Mouse (Mus musculus) cerebellum, postnatal 36 days (tissue): ENCODE data around the gene Mrps18b.

Source experiments
- DNase-seq, 2 experiments: peaks; one replicate each; pipeline ENCODE4 v3.0.0; 2021 to 2022; ENCODE audit warnings: mixed read lengths in 2 of 2

The Mrps18b gene

DNA sequence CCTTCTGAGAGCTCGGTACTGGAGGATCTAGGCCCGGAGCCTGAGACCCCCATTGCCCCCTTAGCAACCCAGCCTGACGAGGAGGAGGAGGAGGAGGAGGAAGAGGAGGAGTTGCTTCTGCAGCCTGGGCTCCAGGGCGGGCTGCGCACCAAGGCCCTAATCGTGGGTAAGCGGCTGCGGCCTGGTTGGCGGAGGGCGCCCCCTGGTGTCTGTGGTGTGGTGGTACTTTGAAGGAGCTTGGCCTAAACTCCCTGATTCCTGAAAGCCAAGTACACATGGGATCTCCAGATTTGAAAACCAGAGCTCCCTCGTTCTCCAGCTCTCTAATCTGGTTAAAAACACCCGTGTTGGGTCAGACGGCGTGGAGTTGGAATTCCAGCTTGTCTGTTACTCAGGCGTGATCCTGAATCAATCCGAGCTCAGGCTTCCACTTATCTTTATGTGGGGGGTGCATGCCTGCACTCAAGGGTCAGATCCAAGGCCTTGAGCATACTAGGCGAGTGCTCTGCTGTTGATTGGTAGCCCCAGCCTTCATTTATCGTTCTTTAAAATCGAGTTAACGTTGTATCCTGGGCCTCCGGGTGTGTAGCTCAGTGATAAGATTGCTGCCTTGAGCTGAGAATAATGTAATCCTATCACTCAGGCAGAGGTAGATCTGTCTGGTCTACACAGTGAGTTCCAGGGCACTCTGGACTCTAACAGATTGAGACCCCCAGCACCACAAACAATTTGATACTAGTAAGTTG, 42.2 kb downstream of the Mrps18b start:
- DNase-seq: peak; percentile 93

DNA sequence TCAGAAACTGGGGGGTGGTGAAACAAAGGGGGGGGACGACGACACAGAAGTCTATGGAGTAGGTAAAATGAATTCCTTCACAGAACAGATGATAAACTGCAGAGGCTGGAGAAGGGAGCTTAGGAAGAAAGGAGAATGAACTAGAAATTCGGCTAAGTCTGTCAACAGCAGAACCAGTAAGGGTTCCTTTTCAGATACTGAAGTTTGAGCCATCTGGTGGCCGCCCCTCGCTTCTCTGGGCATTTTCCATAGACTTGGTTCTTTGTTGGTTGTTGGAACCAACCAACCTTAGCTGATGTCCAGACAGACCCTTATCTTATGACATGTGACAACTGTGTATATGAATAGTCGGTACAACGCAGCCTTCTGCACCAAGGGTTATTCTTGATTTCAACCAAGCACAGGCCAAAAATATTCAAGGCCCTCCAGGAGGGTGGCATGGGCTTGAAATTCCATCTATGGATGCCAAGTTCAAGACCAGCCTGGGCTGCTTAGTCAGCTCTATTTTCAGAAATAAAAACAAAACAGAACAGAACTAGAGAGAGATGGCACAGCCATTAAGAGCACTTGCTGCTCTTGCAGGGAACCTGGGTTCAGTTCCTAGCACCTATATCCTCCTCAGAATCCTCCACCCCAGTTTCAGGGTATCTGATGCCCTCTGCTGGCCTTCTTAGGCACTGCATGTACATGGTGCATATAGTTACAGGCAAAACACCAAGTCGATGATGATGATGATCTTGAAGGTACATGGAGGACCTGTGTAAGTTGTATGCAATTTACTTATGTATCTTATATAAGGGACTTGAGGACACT, 45.1 kb downstream of the Mrps18b start:
- no peak for DNase-seq

DNA sequence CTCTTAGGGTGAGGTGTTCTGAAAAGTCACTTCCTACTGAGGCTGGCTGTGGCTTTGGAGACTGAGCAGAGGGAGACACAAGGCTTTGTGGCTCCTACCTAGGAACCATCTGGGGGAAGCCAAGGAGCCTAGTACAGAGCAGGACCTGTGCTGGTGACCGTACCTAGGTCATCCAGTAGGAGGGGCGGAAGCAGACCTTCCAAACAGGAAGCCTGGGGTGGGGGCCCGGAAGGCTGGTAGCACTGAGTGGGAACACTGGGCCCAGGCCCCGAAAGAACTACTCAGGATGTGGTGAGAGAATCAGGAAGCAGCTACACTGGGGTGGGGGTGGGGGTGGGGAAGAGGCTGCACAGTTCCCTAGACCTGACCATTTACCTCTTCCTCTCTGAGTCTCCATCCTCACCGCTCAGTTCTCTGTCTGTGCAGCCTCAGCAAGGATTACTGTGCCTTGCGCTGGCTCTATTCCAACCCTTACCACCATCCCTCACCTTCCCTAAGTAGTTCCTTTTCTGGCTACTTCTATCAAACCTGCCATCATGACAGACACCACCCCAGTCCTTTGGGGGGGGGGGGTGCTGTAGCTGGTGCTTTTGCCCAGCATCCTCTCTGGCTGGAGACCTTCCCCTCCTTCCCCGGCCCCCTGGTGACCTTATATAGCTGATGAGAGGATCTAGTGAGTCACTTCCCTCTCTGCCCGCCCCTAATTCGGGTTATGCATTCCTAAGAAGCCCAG, 45.9 kb downstream of the Mrps18b start:
- no peak for DNase-seq

DNA sequence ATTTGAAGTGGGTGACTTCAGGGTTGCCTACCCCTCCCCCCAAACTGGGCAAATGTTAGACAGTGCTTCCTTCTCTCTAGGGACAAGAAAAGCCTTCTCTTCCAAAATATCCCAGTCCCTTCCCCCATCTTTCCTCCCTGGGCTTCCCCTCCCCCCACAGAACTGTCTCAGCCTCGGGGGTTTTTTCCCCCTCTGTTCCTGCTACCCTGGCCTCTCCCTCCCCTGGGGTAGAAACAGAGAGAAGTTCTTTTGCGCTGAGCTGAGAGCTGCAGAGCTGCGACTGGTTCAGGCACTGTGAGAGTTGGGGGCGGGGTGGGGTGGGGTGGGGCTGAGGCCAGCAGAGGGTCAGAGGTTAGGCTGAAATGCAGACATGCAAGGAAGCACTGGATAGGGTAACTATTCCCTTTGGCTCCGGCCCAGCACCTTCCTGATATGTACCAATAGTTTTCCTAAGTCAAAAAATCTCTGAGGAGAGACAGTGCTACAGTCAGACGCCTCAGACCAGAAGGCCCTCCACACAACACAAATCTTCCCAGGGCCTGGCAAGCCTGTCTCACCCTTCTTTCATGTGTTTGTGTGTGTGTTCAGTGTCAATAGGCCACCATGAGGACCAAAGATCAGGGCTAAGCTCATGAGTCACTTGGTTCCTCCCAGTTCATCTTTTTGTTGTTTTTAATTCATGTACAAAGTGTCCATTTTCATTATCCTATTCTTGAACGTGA, 46.7 kb downstream of the Mrps18b start:
- no peak for DNase-seq

DNA sequence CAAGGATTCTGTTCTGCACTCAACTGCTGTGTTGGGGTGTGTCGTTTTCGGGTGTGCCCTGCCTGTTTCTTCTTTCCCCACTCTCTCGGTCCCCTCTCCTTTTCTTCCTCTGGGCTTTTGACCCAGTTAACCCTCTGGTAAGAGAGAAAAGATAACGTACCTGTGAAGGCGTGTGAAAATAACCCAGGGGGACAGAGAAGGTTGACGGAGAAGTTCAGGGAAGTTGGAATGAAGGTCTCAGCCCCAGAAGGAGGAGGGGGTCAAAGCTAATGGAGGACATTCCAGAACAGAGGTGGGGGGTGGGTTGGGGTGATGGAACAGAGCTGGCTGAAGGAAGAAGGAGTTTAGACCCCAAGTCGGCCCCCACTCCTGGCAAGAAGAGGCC, 47.2 kb downstream of the Mrps18b start:
- no peak for DNase-seq

DNA sequence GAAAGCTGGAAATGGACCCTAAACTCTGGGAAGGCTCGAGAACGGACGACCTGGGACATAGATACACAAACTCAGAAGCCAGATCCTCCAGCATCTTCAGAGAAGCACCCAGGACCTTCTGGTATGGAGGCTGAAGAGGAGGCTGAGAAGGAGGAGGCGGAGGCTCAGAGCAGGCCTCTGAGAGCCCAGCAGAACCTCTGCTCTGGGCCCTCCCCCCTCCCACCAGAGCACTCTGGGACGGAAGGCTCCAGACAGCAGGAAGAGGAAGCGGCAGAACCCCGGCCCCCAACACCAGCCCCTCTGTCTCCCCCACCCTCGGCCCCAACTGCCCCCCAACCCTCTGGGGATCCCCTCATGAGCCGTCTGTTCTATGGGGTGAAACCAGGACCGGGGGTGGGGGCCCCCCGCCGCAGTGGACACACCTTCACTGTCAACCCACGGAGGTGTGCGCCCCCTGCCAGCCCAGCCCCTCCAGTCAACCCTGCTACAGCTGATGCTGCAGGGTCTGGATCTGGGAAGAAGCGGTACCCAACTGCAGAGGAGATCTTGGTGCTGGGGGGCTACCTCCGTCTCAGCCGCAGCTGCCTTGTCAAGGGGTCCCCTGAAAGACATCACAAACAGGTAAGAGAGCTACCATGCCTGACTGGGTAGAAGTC, 47.9 kb downstream of the Mrps18b start:
- DNase-seq: no peak

DNA sequence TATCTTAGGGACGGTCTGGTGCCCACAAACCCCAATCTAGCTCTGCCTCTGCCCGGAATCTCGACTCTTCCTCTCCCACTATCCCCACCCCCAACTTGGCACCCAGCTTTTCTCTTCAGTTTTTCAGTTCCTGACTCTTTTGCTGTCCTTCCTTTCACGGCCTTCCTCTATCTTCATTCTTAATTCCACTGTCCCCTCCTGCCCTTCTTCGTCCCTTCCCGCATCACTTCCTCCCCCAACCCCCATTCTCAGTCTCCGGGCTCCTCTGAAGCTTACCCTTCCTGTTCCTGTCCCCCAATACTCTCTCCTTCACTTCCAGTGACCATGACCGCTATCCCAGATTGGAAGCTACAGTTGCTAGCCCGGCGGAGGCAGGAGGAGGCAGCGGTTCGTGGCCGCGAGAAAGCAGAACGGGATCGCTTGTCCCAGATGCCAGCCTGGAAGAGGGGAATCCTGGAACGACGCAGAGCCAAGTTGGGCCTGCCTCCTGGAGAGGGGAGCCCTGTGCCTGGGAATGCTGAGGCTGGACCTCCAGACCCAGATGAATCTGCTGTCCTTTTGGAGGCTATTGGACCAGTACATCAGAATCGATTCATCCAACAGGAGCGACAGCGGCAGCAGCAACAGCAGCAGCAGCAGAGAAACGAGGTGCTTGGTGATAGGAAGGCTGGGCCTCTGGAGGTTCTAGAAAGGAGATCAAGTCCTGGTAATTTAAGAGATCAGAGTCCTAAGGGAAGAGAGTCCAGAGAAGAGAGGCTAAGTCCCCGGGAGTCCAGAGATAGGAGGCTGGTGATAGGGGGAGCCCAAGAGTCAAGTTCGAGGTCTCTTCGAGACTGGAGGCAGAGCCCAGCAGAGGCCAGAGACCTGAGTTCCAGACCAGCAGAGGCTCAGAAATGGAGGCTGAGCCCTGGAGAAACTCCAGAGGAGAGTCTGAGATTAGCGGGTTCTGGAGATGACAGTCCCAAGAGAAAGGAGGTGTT, 49.0 kb downstream of the Mrps18b start:
- no peak for DNase-seq

DNA sequence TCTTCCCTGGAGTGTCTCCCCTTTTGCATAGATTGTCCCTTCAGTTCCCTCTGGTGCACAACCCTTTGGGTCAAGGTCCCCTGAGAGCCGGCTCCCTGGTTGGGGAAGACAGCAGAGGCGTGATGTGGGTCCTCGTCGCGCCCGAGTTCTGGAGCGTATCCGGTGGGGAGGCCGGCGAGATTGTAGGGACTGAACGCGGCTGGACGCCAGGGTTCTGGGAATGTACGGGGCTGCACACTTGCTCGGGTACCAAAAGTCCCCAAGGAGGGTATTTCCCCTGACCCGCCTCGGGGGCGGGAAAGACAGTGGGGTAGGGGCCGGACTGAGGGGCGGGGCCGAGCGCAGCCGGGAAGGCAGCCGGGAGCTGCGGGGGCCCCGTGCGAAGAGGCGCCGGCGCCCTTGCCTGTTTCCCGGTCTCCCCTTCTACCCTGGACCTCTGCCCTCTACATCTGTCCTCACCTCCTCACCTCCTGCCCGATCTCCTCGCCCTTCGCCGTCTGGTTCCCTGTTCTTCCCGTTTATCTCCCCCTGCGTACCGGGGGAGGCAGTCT, 49.8 kb downstream of the Mrps18b start:
- peak; percentile 18 to 29 for DNase-seq

DNA sequence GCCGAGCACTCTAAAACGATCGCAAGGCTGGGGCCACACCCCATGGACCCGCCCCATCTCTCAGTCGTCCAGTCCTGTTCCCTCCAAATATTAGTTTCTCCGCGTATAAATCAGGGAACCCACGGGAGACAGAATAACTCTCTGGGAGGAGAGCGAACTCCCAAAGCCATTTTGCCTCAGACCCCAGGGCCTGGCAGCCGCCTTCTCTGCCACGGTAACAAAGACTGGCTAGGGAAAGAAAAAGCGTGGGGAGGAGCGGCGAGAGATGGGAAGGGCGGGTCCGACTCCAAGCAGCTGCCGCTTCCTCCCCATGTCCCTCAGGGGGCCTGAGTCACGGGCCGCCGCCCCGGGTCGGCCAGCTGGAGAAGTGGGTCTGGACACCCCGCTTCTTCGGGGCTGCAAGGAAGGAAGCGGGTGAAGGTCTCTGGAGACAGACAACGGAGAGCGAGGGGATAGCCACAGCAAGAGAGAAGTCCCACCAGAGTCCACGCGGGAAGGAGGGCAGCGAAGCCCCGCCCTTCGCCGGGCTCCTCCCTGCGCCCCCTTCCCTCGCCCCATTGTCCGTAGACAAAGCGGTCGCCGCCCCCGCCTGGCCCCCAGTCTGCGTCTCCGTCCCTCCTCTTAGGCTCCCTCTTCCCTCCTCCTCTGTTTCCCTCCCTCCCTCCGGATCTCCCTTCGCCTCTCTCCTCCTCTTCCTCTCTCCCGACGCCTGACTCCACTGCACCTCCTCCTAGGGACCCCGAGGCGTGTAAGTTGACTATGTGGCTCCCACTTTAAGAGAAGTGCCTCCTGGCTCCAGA, 50.5 kb downstream of the Mrps18b start, which contains the start of gene Ppp1r18:
Gene Ppp1r18, plus strand, starts transcription at position 113 of the 800 bp plus-strand sequence.
- no peak for DNase-seq

DNA sequence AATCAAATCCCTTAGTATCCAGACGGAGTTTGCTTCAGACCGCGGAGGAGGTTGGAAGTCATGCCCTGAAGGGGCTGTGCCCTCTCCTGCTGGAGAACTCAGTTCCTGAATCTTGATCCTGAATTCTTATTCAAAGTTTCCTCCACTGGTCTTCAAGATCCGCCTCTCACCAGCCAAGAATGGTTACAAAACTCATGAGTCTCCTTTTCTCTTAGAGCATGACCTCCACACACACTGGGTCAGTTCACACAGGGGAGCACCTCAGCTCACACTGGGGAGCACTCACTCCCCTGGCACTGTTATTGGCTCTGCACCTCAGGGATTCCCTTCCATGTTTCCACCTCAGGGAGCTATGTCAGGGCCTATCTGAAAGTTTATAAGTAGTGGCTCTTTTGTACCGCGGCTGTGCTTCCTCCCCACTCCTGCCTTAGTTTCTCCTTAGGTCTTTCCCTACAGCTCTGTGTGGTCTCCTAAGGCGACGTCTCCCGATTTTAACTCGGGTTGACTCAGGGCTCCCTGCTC, 51.3 kb downstream of the Mrps18b start:
- DNase-seq: no peak

DNA sequence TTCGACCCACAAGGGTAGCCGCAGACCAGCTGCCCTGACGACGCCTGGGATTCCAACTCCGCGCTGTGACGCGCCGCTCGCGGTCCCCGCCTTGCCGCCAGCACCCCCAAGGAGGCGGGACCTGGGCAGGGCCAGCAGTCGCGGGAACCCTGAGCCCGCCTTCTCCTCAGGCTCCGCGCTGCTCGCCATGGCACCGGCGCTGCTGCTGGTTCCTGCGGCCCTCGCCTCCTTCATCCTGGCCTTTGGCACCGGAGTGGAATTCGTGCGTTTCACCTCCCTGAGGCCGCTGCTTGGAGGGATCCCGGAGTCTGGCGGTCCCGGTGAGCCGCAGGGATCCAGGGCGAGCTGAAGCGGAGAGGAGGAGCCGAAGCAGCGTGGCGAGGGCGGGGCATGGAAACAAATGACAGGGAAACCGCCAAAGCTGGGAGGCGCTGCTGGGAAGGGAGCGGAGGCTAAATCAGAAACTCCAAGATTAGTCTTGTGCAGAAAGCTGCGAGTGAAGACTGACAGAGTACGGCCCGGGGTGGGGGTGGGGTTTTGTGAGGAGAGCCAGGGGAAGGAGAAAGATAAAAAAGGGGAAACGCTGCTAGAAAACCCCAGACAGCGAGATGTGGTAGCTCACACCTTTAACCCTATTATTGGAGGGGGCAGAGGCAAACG, 54.9 kb downstream of the Mrps18b start, which contains the start of gene Nrm:
Gene Nrm, plus strand, starts transcription at position 121 of the 660 bp plus-strand sequence.
- DNase-seq: peak; percentile 87 to 89

DNA sequence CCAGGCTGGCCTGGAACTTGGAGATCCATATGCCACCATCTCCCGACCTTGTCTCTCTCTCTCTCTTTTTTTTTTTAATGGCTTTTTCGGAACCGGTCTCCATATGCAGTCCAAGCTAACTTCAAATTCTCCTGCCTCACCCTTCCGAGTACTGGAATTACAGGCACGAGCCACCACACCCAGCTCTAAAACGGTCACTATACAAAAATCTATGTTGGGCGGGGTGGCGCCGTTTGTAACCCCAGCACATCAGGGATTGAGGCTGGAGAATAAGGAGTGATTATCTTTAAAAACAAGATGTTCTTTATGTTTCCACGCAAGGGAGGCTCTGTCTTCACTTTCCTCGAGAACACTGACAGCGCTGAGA, 55.4 kb downstream of the Mrps18b start:
- DNase-seq: no peak
